Mouse (Mus musculus): ENCODE results near the gene Crip1.

- TF ChIP-seq POLR2AphosphoS5 (IDR thresholded peaks at IDR 0.05; ENCODE audit: borderline replicate concordance, low read depth, low read length), result no peak
- no peak for TF ChIP-seq CTCF (IDR thresholded peaks at IDR 0.05 in 2 of 3, conservative IDR thresholded peaks at IDR 0.05 in 1 of 3; ENCODE audit: control insufficient read depth in 1 of 3, insufficient read depth in 1 of 3, low read depth in 2 of 3, low read length in 3 of 3, poor library complexity in 1 of 3, severe bottlenecking in 1 of 3)
Measured at GRCm38 (mm10) chr12:113138291-113138690, 7.8 kb upstream of the Crip1 start.
